Mouse (Mus musculus) embryonic facial prominence, embryonic 15.5 days (tissue): ENCODE data around the gene Mtrr. TPM values are rescaled to one million over a fixed set of nuclear protein-coding genes. Genes with fewer than 3 reads are reported as not detected.

ENCODE experiments used
- ATAC-seq: fragments of 200-750 bp; cut with Nextera tagmentation; 2 replicates; pipeline ENCODE4 v1.8.0; 2017; ENCODE audit warnings: low read depth, moderate TSS enrichment; ENCODE audit not compliant: insufficient number of reproducible peaks, low FRiP score, low TSS enrichment
- H3K27ac ChIP-seq: fragments of 300-500 bp; sonication (generic); replicated peaks from 2 replicates; pipeline ENCODE4 v1.5.1; 2015; ENCODE audit warnings: mild to moderate bottlenecking, inconsistent platforms
- H3K27me3 ChIP-seq: fragments of 300-500 bp; sonication (generic); 2 replicates; pipeline ENCODE4 v1.6.1; 2015; ENCODE audit warnings: inconsistent platforms
- H3K36me3 ChIP-seq: fragments of 300-500 bp; sonication (generic); 2 replicates; pipeline ENCODE4 v1.6.1; 2015; ENCODE audit warnings: mild to moderate bottlenecking, inconsistent platforms
- H3K4me1 ChIP-seq: fragments of 300-500 bp; sonication (generic); 2 replicates; pipeline ENCODE4 v1.6.1; 2015; ENCODE audit warnings: inconsistent platforms
- H3K4me2 ChIP-seq: fragments of 300-500 bp; sonication (generic); replicated peaks from 2 replicates; pipeline ENCODE4 v1.6.1; 2015; ENCODE audit warnings: mild to moderate bottlenecking, inconsistent platforms
- H3K4me3 ChIP-seq: fragments of 300-500 bp; sonication (generic); replicated peaks from 2 replicates; pipeline ENCODE4 v1.5.1; 2015; ENCODE audit warnings: mild to moderate bottlenecking, inconsistent platforms
- H3K9ac ChIP-seq: fragments of 300-500 bp; sonication (generic); 2 replicates; pipeline ENCODE4 v1.6.1; 2015; ENCODE audit warnings: inconsistent platforms
- H3K9me3 ChIP-seq: fragments of 300-500 bp; sonication (generic); replicated peaks from 2 replicates; pipeline ENCODE4 v1.6.1; 2016; ENCODE audit warnings: inconsistent platforms
- WGBS: fragments of 180-500 bp; shearing (Covaris S2); methylation state at CpG from one replicate; pipeline ENCODE4 v1.1.7; 2015; 5-methylcytosine and 5-hydroxymethylcytosine counted together
- polyA plus RNA-seq: library from polyadenylated mRNA; unstranded; fragments of >200 nt; fragmentation: Nextera tagmentation; extraction: Ambion mirVana; gene quantifications from 2 replicates; pipeline ENCODE4 v1.2.1, GENCODE M21; 2015

Gene Mtrr
- polyA plus RNA-seq, 1 experiment from 2014 or later, result 20.1 TPM

DNA sequence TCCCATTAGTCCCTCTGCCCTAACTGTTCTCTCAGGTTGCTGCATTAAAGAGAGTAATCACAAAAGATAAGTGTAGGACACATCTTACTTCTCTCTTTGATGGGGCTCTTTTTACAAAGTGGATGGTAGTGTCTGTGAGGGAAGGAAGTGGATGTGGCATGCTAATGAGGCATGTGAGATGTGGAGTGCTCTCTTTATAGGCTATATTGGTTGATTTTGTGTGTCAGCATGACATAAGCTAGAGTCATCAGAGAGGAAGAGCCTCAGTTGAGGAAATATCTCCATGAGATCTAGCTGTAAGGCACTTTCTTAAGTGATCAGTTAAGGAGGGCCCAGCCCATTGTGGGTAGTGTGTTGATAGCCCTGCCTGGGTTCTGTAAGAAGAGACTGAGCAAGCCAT, 6.4 kb upstream of the Mtrr start:
- Histone ChIP-seq H3K4me2 (no peak overlapping the region), H3K27ac (no peak overlapping the region), H3K4me1 (no peaks in the 10 kb centered on the region), H3K9ac (no peak overlapping the region; the same call in 1 of the 2 replicates), H3K27me3 (no peaks in the 10 kb centered on the region), H3K36me3 (peaks cover 91% of the 10 kb centered on the region), H3K9me3 (no peaks in the 10 kb centered on the region), H3K4me3 (no peak overlapping the region)
- no peak for ATAC-seq

DNA sequence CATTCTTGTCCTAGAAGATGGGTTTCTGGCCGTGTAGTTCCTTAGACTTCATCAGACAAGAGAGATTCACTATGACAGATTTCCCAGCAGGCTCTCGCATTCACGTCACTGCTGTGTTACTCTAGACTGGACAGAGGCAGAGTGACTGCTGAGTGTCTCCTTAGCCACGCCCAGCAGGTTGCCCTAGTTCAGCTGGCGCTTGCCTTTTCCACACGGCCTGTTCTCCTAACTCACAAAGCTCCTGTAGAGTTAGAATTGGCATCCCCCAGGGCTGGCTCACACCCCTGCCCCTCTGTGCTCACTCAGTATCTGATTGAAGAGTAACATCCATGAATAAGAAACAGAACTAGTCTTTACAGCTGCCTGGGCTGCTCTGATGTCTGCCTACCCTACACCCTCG, 3.5 kb upstream of the Mtrr start:
- Histone ChIP-seq H3K36me3 (peaks cover 67% of the 10 kb centered on the region), H3K4me1 (peaks cover 19% of the 10 kb centered on the region), H3K9ac (no peak overlapping the region), H3K9me3 (no peaks in the 10 kb centered on the region), H3K27me3 (no peaks in the 10 kb centered on the region), H3K4me3 (no peak overlapping the region), H3K4me2 (no peak overlapping the region), H3K27ac (no peak overlapping the region)
- ATAC-seq, result no peak
- WGBS, result 84% methylated on average over 7 of the region's 7 CpGs

DNA sequence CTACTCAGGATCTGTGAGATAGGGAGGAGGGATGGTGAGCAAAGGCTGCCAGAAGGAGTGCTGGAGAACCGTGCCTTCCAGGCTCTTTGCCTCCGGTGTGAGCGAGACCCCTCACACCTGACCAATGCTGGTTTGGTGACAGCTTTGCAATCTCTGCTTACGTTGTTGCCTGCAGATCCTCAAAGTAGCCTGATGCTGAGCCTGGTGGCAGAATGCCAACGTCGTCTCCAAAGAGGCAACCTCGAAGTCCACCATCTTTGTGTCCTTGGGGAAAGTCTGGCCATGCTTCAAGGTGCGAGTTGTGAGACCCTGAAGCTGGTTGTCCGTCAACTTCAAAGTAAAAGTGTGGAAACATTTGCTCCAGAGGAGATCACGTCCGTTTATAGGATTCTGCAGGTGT, 2.0 kb upstream of the Mtrr start:
- H3K9me3 ChIP-seq, result no peaks in the 10 kb centered on the region
- H3K4me1 ChIP-seq, result peaks cover 20% of the 10 kb centered on the region
- H3K9ac ChIP-seq, result no peak overlapping the region
- H3K4me3 ChIP-seq, result no peak overlapping the region
- 89% methylated on average over 11 of the region's 11 CpGs for WGBS
- H3K36me3 ChIP-seq, result peaks cover 54% of the 10 kb centered on the region
- no peak for ATAC-seq
- H3K27ac ChIP-seq, result no peak overlapping the region
- no peaks in the 10 kb centered on the region for H3K27me3 ChIP-seq
- no peak overlapping the region for H3K4me2 ChIP-seq

DNA sequence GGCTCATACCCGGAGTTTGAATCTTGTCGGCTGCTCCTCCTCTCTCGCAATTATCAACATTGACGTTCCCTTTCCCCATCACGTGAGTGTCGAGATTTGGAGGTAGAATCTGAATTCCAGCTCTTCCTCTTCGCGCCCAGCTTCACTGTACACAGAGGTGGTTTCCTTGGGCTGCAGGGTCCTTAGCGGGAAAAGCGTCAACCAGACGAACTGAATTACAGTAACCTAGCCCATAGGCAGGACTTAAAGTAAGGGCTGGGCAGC, 500 bp upstream of the Mtrr start:
- H3K4me1 ChIP-seq, result peaks cover 20% of the 10 kb centered on the region
- WGBS, result under 1% methylated on average over 11 of the region's 11 CpGs
- H3K36me3 ChIP-seq, result peaks cover 41% of the 10 kb centered on the region
- peak overlapping the region; percentile 73 for H3K4me2 ChIP-seq
- H3K9ac ChIP-seq, result peak overlapping the region; percentile 68
- no peaks in the 10 kb centered on the region for H3K27me3 ChIP-seq
- no peak for ATAC-seq
- peak overlapping the region; percentile 93 for H3K4me3 ChIP-seq
- peak overlapping the region; percentile 85 for H3K27ac ChIP-seq
- no peaks in the 10 kb centered on the region for H3K9me3 ChIP-seq

DNA sequence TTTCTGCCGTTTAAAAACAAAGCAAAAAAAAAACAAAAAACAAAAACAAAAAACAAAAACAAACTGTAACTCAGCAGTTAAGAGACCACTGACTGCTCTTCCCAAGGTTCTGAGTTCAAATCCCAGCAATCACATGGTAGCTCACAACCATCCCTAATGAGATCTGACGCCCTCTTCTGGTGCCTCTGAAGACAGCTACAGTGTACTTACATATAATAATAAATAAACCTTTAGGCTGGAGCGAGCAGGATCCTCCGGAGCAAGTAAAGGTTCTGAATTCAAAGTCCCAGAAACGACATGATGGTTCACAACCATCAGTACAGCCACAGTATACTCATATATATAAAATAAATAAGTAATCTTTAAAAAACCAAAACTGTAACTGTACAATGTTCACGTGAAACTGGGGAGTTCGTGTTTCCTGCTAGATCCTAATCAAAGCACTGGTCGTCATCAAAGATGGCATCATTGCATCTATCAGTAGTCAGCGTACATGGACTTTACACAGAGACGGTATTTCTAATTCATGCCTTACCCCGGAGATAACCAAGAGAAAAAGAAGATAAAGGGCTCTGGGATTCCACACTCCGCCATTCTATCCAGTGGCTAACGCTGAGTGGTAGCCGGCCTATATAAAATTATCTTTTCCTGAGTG, 736 bp downstream of the Mtrr start:
- no peaks in the 10 kb centered on the region for H3K27me3 ChIP-seq
- peaks cover 43% of the 10 kb centered on the region for H3K36me3 ChIP-seq
- H3K27ac ChIP-seq, result peak overlapping the region; percentile 85
- peak overlapping the region; percentile 73 for H3K4me2 ChIP-seq
- ATAC-seq, result 0 out of 2 replicates have a peak, but pooled peaks have one; percentile 3
- H3K9ac ChIP-seq, result peak overlapping the region; percentile 68
- WGBS, result 22% methylated on average over 14 of the region's 14 CpGs
- no peaks in the 10 kb centered on the region for H3K9me3 ChIP-seq
- peak overlapping the region; percentile 93 for H3K4me3 ChIP-seq
- H3K4me1 ChIP-seq, result peaks cover 20% of the 10 kb centered on the region

DNA sequence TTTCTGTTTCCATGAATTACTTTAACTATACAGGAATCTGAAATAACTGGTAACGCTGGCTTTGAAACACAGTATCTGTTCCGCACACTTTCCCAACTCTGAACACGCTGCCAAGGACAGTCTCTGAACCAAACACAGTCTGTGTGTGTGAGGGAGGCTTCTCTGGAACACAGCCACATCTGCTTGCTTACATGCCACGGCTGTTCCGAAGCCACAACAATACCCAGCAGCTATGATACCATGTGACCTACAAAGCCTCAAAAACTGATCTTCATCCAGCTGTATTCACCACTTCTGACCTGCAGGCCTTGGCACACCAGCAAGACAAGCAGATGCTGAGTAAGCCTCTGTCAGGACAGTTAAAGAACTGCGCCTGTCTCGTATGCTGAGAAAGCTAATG, 4.0 kb downstream of the Mtrr start:
- Histone ChIP-seq H3K4me2 (no peak overlapping the region), H3K4me3 (no peak overlapping the region), H3K9ac (no peak overlapping the region), H3K27me3 (no peaks in the 10 kb centered on the region), H3K4me1 (peaks cover 25% of the 10 kb centered on the region), H3K9me3 (no peaks in the 10 kb centered on the region), H3K27ac (no peak overlapping the region), H3K36me3 (peaks cover 33% of the 10 kb centered on the region)
- no peak for ATAC-seq
- 78% methylated on average over 7 of the region's 7 CpGs for WGBS

DNA sequence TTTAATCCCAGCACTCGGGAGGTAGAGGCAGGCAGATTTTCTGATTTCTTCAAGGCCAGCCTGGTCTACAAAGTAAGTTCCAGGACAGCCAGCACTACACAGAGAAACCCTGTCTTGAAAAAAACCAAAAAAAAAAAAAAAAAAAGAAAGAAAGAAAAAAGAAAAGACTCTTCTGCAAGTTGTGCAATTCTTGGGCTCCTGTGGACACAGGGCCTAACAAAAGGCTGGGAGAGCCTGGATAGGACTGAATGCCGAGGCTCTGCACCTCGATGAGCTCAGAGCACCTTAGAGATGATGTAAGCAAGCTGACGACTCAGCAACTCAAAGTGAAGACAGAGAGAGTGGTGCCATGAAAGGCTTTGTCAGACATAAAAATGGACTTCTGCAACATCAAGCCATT, 7.6 kb downstream of the Mtrr start:
- Histone ChIP-seq H3K36me3 (peaks cover 41% of the 10 kb centered on the region), H3K9me3 (no peaks in the 10 kb centered on the region), H3K27me3 (no peaks in the 10 kb centered on the region), H3K4me2 (no peak overlapping the region), H3K4me3 (no peak overlapping the region), H3K27ac (no peak overlapping the region), H3K9ac (no peak overlapping the region), H3K4me1 (peaks cover 9% of the 10 kb centered on the region; the same call in 1 of the 2 replicates)
- 81% methylated on average over 4 of the region's 4 CpGs for WGBS
- no peak for ATAC-seq

DNA sequence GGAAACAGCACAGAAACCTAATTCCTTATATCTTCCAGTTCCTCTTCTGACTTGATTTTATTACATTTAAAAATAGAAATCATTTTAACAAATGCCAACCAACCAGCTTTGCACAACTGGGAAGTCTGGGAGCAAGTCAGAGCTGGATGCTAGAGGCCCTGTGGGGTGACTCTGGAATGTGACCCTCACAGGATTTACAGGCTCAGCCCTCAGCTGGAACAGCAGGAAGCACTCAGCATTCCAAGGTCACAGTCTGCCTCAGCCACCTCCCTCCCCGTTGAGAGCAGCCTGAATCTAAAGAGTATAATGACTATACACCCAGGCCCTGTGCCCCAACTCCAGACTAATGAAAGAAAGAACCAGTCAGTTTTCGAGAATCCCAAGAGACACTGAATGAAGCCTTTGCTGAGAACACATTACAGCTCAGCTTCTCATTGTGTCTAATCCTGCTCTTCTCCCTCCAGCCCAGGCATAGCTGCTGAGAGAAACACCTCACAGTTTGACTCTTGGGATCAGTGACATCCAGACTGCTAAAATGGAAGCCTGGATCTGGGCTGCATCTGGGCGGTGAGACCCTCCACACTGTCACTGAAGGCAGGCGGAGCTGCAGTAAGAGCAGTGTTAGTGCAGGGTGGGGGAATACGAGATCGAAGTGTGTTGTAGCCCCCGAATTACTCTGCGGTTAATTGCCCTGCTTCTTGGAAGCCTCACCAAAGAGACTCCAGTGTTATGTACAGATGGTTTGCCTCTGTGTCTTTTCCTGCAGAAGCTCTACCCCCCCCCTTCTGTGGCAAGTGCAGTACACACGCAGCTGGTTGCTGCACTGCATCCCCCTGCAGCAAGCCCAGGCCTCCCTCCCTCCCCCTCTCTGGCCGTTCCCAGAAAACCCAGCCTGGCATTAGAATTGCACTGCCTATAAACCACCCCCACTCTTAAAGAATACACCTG, 8.7 kb downstream of the Mtrr start:
- Histone ChIP-seq H3K9ac (no peak overlapping the region), H3K36me3 (peaks cover 46% of the 10 kb centered on the region), H3K9me3 (no peaks in the 10 kb centered on the region), H3K4me1 (peaks cover 9% of the 10 kb centered on the region; the same call in 1 of the 2 replicates), H3K27ac (0 out of 2 replicates have a peak overlapping the region, but pooled peaks have one; percentile 11), H3K4me3 (no peak overlapping the region), H3K27me3 (no peaks in the 10 kb centered on the region), H3K4me2 (no peak overlapping the region)
- ATAC-seq, result peak; percentile 49; the same call in 1 of the 2 replicates
- 48% methylated on average over 10 of the region's 10 CpGs for WGBS

DNA sequence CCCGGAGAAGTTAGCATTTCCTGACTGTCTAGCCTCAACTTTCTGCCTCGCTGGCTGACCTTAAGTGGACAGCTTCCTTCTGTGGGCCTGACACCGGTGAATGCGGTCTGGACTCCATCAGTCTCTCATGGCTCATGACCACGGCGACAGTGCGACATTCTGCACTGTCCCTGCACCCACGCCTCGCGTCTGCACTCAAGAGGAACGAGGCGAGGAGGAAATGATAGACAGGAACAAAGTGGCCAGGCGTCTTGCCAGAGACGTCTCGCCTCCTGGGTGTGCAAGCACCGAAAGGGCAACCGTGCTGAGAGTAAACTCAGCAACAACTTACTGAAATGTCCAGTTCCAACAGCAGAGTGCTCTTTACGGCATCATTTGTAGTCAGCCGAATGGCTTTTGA, 9.7 kb downstream of the Mtrr start:
- H3K4me3 ChIP-seq, result no peak overlapping the region
- WGBS, result 79% methylated on average over 19 of the region's 19 CpGs
- H3K9ac ChIP-seq, result no peak overlapping the region
- no peak overlapping the region for H3K27ac ChIP-seq
- ATAC-seq, result no peak
- peaks cover 49% of the 10 kb centered on the region for H3K36me3 ChIP-seq
- H3K4me1 ChIP-seq, result peaks cover 9% of the 10 kb centered on the region; the same call in 1 of the 2 replicates
- no peak overlapping the region for H3K4me2 ChIP-seq
- no peaks in the 10 kb centered on the region for H3K9me3 ChIP-seq
- H3K27me3 ChIP-seq, result no peaks in the 10 kb centered on the region

DNA sequence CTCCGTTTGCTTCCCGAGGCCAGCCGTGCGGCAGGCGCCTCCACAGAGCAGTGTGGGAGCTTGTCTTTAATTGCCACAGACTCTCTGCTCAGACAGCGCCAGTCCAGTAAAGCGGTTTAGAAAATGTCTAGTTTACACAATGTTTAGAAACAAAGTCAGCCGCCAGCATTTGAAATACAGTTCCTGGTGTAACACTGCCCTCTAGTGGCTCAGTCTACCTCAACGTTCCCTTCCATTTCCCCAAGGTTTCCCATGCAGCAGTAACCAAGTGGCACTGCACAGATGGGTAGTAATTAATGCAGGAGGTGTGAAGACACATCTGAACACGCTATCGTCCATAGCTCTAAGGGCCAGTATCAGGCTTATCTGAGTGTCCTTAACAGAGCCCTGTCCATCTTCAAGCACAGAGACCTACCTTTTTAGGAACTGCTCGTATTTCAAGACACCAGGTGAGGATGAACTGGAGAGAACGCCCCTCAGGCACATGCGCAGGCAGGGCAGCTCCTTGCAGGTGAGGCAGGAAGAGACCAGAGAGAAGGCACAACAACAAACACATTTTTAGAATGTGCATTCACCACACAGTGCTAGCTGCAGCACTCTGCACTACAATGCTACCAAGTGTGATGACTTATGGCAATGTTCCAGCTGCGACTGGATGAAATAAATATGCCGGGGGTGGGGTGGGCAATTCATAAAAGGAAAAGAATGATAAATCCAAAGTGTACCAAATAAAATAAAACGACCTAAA, 12.2 kb downstream of the Mtrr start:
- no peak overlapping the region; the same call in 1 of the 2 replicates for H3K27ac ChIP-seq
- H3K36me3 ChIP-seq, result peaks cover 53% of the 10 kb centered on the region

DNA sequence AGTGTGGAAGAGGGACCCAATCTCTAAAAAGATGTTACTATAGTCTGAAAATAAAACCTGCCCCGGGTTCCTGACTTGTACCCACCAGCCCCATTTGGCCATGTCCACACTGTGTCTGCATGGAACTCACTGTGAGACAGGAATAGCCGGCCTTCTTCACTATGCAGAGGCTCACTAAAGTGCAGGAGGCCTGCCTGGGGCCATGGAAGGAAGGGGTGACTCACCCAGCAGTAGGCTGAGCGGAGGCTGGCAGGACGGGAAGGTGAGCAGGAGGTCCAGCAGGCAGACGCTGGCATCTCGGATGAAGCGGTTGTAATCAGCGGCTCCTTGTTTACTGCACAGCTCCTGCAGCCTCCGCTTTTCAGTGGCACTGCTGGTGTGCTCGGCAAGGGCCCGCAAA, 13.4 kb downstream of the Mtrr start:
- no peak overlapping the region for H3K4me3 ChIP-seq
- H3K9ac ChIP-seq, result no peak overlapping the region
- H3K27ac ChIP-seq, result no peak overlapping the region
- H3K4me2 ChIP-seq, result no peak overlapping the region
- H3K4me1 ChIP-seq, result peaks cover 7% of the 10 kb centered on the region; the same call in 1 of the 2 replicates
- H3K9me3 ChIP-seq, result no peaks in the 10 kb centered on the region
- H3K36me3 ChIP-seq, result peaks cover 55% of the 10 kb centered on the region
- no peaks in the 10 kb centered on the region for H3K27me3 ChIP-seq
- no peak for ATAC-seq
- WGBS, result 87% methylated on average over 11 of the region's 11 CpGs

More for the DNA sequence above, 12.2 kb downstream of the Mtrr start:
- ATAC-seq, result peak; percentile 52; the same call in 1 of the 2 replicates
- Histone ChIP-seq H3K9ac (no peak overlapping the region), H3K27me3 (no peaks in the 10 kb centered on the region), H3K4me2 (no peak overlapping the region), H3K4me3 (no peak overlapping the region), H3K9me3 (no peaks in the 10 kb centered on the region), H3K4me1 (peaks cover 9% of the 10 kb centered on the region; the same call in 1 of the 2 replicates)
- WGBS, result 62% methylated on average over 17 of the region's 17 CpGs
